Mouse (Mus musculus): ENCODE measurements around the gene Spx. TPM values are rescaled to one million over a fixed set of nuclear protein-coding genes. Genes with fewer than 3 reads are reported as not detected.

The Spx gene
- polyA plus RNA-seq, 1 experiment from 2014 or later, result 0.59 TPM

GRCm38 (mm10) chr6:142453311-142453710 lies 40.1 kb downstream of the Spx start:
- Histone ChIP-seq H3K27me3 (ENCODE audit: control insufficient read depth, insufficient read depth, low read length) (no peaks in the 10 kb centered on the region), H3K9ac (replicated peaks; ENCODE audit: low read length) (no peak overlapping the region), H3K4me3 (ENCODE audit: low read depth, low read length) (no peak overlapping the region), H3K4me2 (ENCODE audit: low read depth, low read length) (no peak overlapping the region), H3K9me3 (replicated peaks; ENCODE audit: control insufficient read depth, low read length) (no peaks in the 10 kb centered on the region), H3K36me3 (replicated peaks; ENCODE audit: control insufficient read depth, insufficient read depth, low read depth, low read length) (no peaks in the 10 kb centered on the region), H3K27ac (replicated peaks; ENCODE audit: low read depth, low read length) (no peak overlapping the region), H3K4me1 (ENCODE audit: control insufficient read depth, insufficient read depth, low read length) (no peaks in the 10 kb centered on the region)
- no peak for DNase-seq (ENCODE audit: low spot score)
- WGBS, result 80% methylated on average over 2 of the region's 2 CpGs
- ATAC-seq (replicated peaks; ENCODE audit: insufficient number of reproducible peaks, low FRiP score, low TSS enrichment, low read depth), result no peak

GRCm38 (mm10) chr6:142455314-142455996 lies 42.2 kb downstream of the Spx start:
- no peaks in the 10 kb centered on the region for H3K9me3 ChIP-seq (replicated peaks; ENCODE audit: control insufficient read depth, low read length)
- no peaks in the 10 kb centered on the region for H3K4me1 ChIP-seq (ENCODE audit: control insufficient read depth, insufficient read depth, low read length)
- ATAC-seq (replicated peaks; ENCODE audit: insufficient number of reproducible peaks, low FRiP score, low TSS enrichment, low read depth) (no peak), DNase-seq (ENCODE audit: low spot score) (no peak)
- no peaks in the 10 kb centered on the region for H3K36me3 ChIP-seq (replicated peaks; ENCODE audit: control insufficient read depth, insufficient read depth, low read depth, low read length)
- no peak overlapping the region for H3K4me2 ChIP-seq (ENCODE audit: low read depth, low read length)
- 68% methylated on average over 7 of the region's 7 CpGs for WGBS
- H3K4me3 ChIP-seq (ENCODE audit: low read depth, low read length), result no peak overlapping the region
- H3K27me3 ChIP-seq (ENCODE audit: control insufficient read depth, insufficient read depth, low read length), result no peaks in the 10 kb centered on the region
- no peak overlapping the region for H3K9ac ChIP-seq (replicated peaks; ENCODE audit: low read length)
- no peak overlapping the region for H3K27ac ChIP-seq (replicated peaks; ENCODE audit: low read depth, low read length)

- no peak for ATAC-seq (replicated peaks; ENCODE audit: insufficient number of reproducible peaks, low FRiP score, low TSS enrichment, low read depth)
- Histone ChIP-seq H3K9ac (replicated peaks; ENCODE audit: low read length) (no peak overlapping the region), H3K27ac (replicated peaks; ENCODE audit: low read depth, low read length) (no peak overlapping the region), H3K4me1 (ENCODE audit: control insufficient read depth, insufficient read depth, low read length) (no peaks in the 10 kb centered on the region), H3K4me2 (ENCODE audit: low read depth, low read length) (no peak overlapping the region), H3K9me3 (replicated peaks; ENCODE audit: control insufficient read depth, low read length) (no peaks in the 10 kb centered on the region), H3K27me3 (ENCODE audit: control insufficient read depth, insufficient read depth, low read length) (no peaks in the 10 kb centered on the region), H3K4me3 (ENCODE audit: low read depth, low read length) (no peak overlapping the region), H3K36me3 (replicated peaks; ENCODE audit: control insufficient read depth, insufficient read depth, low read depth, low read length) (no peaks in the 10 kb centered on the region)
- no peak for DNase-seq (ENCODE audit: low spot score)
- WGBS, result 59% methylated on average over 7 of the region's 7 CpGs
Measured at GRCm38 (mm10) chr6:142458010-142458409, 44.8 kb downstream of the Spx start.

- Histone ChIP-seq H3K9ac (replicated peaks; ENCODE audit: low read length) (no peak overlapping the region), H3K27ac (replicated peaks; ENCODE audit: low read depth, low read length) (no peak overlapping the region), H3K4me2 (ENCODE audit: low read depth, low read length) (no peak overlapping the region), H3K27me3 (ENCODE audit: control insufficient read depth, insufficient read depth, low read length) (no peaks in the 10 kb centered on the region), H3K4me1 (ENCODE audit: control insufficient read depth, insufficient read depth, low read length) (no peaks in the 10 kb centered on the region), H3K9me3 (replicated peaks; ENCODE audit: control insufficient read depth, low read length) (no peaks in the 10 kb centered on the region), H3K4me3 (ENCODE audit: low read depth, low read length) (no peak overlapping the region), H3K36me3 (replicated peaks; ENCODE audit: control insufficient read depth, insufficient read depth, low read depth, low read length) (no peaks in the 10 kb centered on the region)
- WGBS, result 79% methylated on average over 14 of the region's 14 CpGs
- no peak for ATAC-seq (replicated peaks; ENCODE audit: insufficient number of reproducible peaks, low FRiP score, low TSS enrichment, low read depth)
- DNase-seq (ENCODE audit: low spot score), result no peak
Measured at GRCm38 (mm10) chr6:142459017-142459678, 45.9 kb downstream of the Spx start.

GRCm38 (mm10) chr6:142462194-142462593 lies 49.0 kb downstream of the Spx start:
- H3K4me1 ChIP-seq (ENCODE audit: control insufficient read depth, insufficient read depth, low read length), result no peaks in the 10 kb centered on the region
- no peak for DNase-seq (ENCODE audit: low spot score)
- WGBS, result 60% methylated on average over 6 of the region's 6 CpGs

More at GRCm38 (mm10) chr6:142462194-142462593, 49.0 kb downstream of the Spx start:
- no peak overlapping the region for H3K9ac ChIP-seq (replicated peaks; ENCODE audit: low read length)
- no peak overlapping the region for H3K4me2 ChIP-seq (ENCODE audit: low read depth, low read length)
- no peaks in the 10 kb centered on the region for H3K27me3 ChIP-seq (ENCODE audit: control insufficient read depth, insufficient read depth, low read length)
- ATAC-seq (replicated peaks; ENCODE audit: insufficient number of reproducible peaks, low FRiP score, low TSS enrichment, low read depth), result no peak
- H3K36me3 ChIP-seq (replicated peaks; ENCODE audit: control insufficient read depth, insufficient read depth, low read depth, low read length), result no peaks in the 10 kb centered on the region
- no peak overlapping the region for H3K27ac ChIP-seq (replicated peaks; ENCODE audit: low read depth, low read length)
- no peaks in the 10 kb centered on the region for H3K9me3 ChIP-seq (replicated peaks; ENCODE audit: control insufficient read depth, low read length)
- no peak overlapping the region for H3K4me3 ChIP-seq (ENCODE audit: low read depth, low read length)

Other genes with a start within 250 kb of the Spx start
- gene Slco1a6, start 204.9 kb upstream of the Spx start, polyA plus RNA-seq (2014; fragmentation: Nextera tagmentation; extraction: Ambion mirVana), result not detected in 2 replicates
- gene Iapp, start 115.0 kb upstream of the Spx start, polyA plus RNA-seq (2014; fragmentation: Nextera tagmentation; extraction: Ambion mirVana), result 0.35 and 0.52 TPM in 2 replicates
- gene Slco1a5, start 90.5 kb upstream of the Spx start, polyA plus RNA-seq (2014; fragmentation: Nextera tagmentation; extraction: Ambion mirVana), result 0.21 and 0.43 TPM in 2 replicates
- 21.5 and 25.0 TPM in 2 replicates for gene Pyroxd1, start 67.8 kb upstream of the Spx start, polyA plus RNA-seq (2014; fragmentation: Nextera tagmentation; extraction: Ambion mirVana)
- 37.3 TPM in 2 replicates for gene Recql, start 26.4 kb upstream of the Spx start, polyA plus RNA-seq (2014; fragmentation: Nextera tagmentation; extraction: Ambion mirVana)
- gene Golt1b, start 26.2 kb upstream of the Spx start, polyA plus RNA-seq (2014; fragmentation: Nextera tagmentation; extraction: Ambion mirVana), result 136 and 144 TPM in 2 replicates
- gene Gys2, start 59.7 kb downstream of the Spx start, polyA plus RNA-seq (2014; fragmentation: Nextera tagmentation; extraction: Ambion mirVana), result not detected in 2 replicates
- gene Ldhb, start 94.5 kb downstream of the Spx start, polyA plus RNA-seq (2014; fragmentation: Nextera tagmentation; extraction: Ambion mirVana), result 486 and 515 TPM in 2 replicates
- gene Kcnj8, start 158.2 kb downstream of the Spx start, polyA plus RNA-seq (2014; fragmentation: Nextera tagmentation; extraction: Ambion mirVana), result 2.8 and 3.2 TPM in 2 replicates

All from embryonic facial prominence, embryonic 11.5 days (tissue).